Mouse (Mus musculus) CD4-positive, CD25-positive, alpha-beta regulatory T cell, adult 9 weeks (primary cell): ENCODE measurements around the gene Kif11. TPM values are rescaled to one million over a fixed set of nuclear protein-coding genes. Genes with fewer than 3 reads are reported as not detected.

Experiments
- polyA plus RNA-seq: library from polyadenylated mRNA; unstranded; fragments of 100-300 nt; shearing (Covaris generic); gene quantifications from one replicate; pipeline ENCODE4 v1.2.1, GENCODE M21; 2017

Gene Kif11
- 4.4 TPM for polyA plus RNA-seq

GRCm38 (mm10) chr19:37375755-37376615 is at the start of gene Kif11:
Gene Kif11, plus strand, starts transcription at chr19:37376403.

DNA sequence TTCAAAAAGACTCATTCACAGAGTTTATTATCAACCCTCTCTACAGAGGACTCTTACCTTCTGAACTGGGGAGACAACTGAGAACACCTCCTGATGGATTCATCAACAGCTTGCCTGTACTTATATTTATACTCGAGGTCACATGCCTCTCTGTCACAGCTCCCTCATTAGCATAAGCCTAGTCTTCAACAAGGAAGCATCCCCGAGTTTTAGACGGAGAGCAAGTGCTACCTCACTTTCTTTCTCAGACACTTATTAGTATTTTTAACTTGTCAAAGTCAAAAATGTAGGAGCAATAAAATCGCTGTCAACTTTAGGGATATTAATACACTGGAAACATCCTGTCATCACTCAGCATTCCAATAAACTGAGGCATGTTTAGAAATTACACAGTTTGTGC is 38.5 kb upstream of the Kif11 start, which contains the start of gene Ide:
Gene Ide (minus strand): TSS at position 101 of the 400 bp plus-strand sequence.

DNA sequence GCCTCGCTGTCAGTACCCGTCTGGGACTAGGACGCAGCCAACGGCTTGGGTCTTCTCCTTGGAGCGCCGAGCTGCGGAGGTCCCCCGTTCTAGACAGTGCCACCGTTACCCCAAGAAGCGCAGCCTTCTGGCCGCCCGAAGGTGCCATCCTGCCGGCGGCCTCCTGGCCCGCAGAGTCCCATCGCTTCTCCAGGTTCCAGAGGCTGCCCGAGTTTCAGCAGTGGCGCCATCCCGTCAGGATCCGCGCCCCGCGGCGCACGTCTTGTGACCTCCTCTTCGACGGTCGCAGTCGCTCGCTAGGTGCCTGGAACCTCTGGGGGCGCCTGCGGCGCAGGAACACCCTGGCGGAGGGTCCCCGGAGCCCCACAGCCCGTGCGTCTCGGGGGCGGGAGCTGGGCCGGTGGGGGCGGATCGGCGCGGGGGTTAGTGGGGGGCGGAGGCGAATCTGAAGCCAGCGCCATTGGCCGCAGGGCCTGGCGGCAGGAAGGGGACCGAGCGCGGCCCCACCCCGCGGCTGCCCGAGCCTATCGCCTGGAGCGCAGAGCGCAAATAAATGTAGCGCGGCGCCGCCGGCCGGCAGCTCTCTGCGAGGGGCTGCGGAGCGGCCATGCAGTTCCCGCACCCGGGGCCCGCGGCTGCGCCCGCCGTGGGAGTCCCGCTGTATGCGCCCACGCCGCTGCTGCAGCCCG is 58.2 kb downstream of the Kif11 start, which contains the start of gene Hhex:
Gene Hhex (plus strand): TSS at position 548 of the 689 bp plus-strand sequence.

Other genes with a start within 250 kb of the Kif11 start
- 8.8 TPM for gene March5, start 168.9 kb upstream of the Kif11 start, polyA plus RNA-seq
- gene Cpeb3, start 167.8 kb upstream of the Kif11 start, polyA plus RNA-seq, result not detected
- 29.9 TPM for gene Ide, start 38.6 kb upstream of the Kif11 start, polyA plus RNA-seq
- gene Hhex, start 58.4 kb downstream of the Kif11 start, polyA plus RNA-seq, result 0.15 TPM
- 44.2 TPM for gene Exoc6, start 174.0 kb downstream of the Kif11 start, polyA plus RNA-seq